Mouse (Mus musculus) intestine, embryonic 14.5 days (tissue): ENCODE measurements around the gene Hecw2. TPM values are rescaled to one million over a fixed set of nuclear protein-coding genes. Genes with fewer than 3 reads are reported as not detected.
A peak's percentile ranks its signal among the peaks of the same experiment; 100 is the strongest.

ENCODE experiments used
- ATAC-seq: fragments of 200-750 bp; cut with Nextera tagmentation; replicated peaks from 2 replicates; pipeline ENCODE4 v1.8.0; 2017; ENCODE audit warnings: low read depth, moderate number of reproducible peaks, moderate TSS enrichment, moderate library complexity; ENCODE audit not compliant: low FRiP score, low TSS enrichment
- DNase-seq: peaks from one replicate; pipeline ENCODE4 v3.0.0-alpha.2; 2018; ENCODE audit warnings: low spot score
- H3K27ac ChIP-seq: fragments of 300-500 bp; sonication (generic); 2 replicates; pipeline ENCODE4 v1.5.1; 2014; ENCODE audit warnings: low read depth, mild to moderate bottlenecking, control low read depth
- H3K27me3 ChIP-seq: fragments of 300-500 bp; sonication (generic); replicated peaks from 2 replicates; pipeline ENCODE4 v1.6.1; 2014; ENCODE audit warnings: low read length, control low read depth; ENCODE audit not compliant: control insufficient read depth, insufficient read depth
- H3K36me3 ChIP-seq: fragments of 300-500 bp; sonication (generic); 2 replicates; pipeline ENCODE4 v1.6.1; 2014; ENCODE audit warnings: low read length, control low read depth; ENCODE audit not compliant: control insufficient read depth, insufficient read depth
- H3K4me1 ChIP-seq: fragments of 300-500 bp; sonication (generic); replicated peaks from 2 replicates; pipeline ENCODE4 v1.6.1; 2014; ENCODE audit warnings: low read length, control low read depth, mixed read lengths; ENCODE audit not compliant: control insufficient read depth, insufficient read depth
- H3K4me2 ChIP-seq: fragments of 300-500 bp; sonication (generic); 2 replicates; pipeline ENCODE4 v1.6.1; 2014; ENCODE audit warnings: low read length
- H3K4me3 ChIP-seq: fragments of 300-500 bp; sonication (generic); 2 replicates; pipeline ENCODE4 v1.5.1; 2014; ENCODE audit warnings: low read depth, low read length, control low read depth, mixed read lengths
- H3K9ac ChIP-seq: fragments of 300-500 bp; sonication (generic); 2 replicates; pipeline ENCODE4 v1.6.1; 2014; ENCODE audit warnings: mild to moderate bottlenecking, low read length
- H3K9me3 ChIP-seq: fragments of 300-500 bp; sonication (generic); 2 replicates; pipeline ENCODE4 v1.6.1; 2016; ENCODE audit warnings: low read length, control low read depth; ENCODE audit not compliant: control insufficient read depth
- whole genome bisulfite sequencing: fragments of 180-500 bp; shearing (Covaris S2); extraction: QIAGEN DNeasy Blood & Tissue Kit; methylation state at CpG from one replicate; pipeline ENCODE4 v1.1.7; 2014; 5-methylcytosine and 5-hydroxymethylcytosine counted together
- polyA plus RNA-seq: library from polyadenylated mRNA; unstranded; fragments of >200 nt; fragmentation: Nextera tagmentation; extraction: Ambion mirVana; gene quantifications from 2 replicates; pipeline ENCODE4 v1.2.1, GENCODE M21; 2014

Gene Hecw2
- polyA plus RNA-seq, 1 experiment from 2014 or later, result 1.6 TPM

DNA sequence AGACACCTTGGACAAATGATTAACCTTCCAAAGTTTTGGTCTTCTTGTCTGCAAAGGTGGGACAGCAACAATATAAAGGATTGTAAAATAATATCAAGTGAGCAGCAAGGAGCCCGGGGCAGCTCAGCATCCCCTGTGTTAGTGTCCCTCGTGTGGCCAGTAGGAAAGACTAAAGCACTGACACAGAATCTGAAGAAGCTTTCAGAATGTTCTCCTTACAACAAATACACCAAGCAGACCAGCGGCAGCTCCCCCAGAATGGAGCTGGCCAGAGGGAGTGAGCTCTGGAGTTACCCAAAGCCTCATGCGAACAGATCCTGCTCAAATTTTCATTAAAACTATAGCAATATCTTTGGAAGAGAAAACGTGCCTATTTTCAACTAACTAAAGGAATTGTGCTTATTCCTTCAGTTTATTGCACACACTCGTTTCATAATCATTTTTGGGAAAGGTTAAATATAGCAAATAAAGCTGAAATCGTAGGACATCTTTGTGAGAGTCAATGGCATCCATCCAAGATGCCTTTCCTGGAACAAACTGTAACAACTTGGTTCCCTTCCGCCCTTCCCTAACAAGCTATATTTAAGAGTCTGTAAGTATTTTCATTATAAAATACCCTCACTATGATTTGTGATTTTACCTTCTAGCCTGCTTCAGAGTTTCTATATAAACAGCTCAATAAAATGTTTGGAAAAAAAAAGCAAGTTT, 208.6 kb downstream of the Hecw2 start:
- ATAC-seq (no peak), DNase-seq (no peak)
- Histone ChIP-seq H3K4me1 (no peaks in the 10 kb centered on the region), H3K27me3 (no peaks in the 10 kb centered on the region), H3K27ac (no peak overlapping the region), H3K9me3 (no peaks in the 10 kb centered on the region), H3K36me3 (no peaks in the 10 kb centered on the region), H3K4me3 (no peak overlapping the region), H3K9ac (no peak overlapping the region), H3K4me2 (no peak overlapping the region)
- 57% methylated on average over 8 of the region's 8 CpGs for WGBS

DNA sequence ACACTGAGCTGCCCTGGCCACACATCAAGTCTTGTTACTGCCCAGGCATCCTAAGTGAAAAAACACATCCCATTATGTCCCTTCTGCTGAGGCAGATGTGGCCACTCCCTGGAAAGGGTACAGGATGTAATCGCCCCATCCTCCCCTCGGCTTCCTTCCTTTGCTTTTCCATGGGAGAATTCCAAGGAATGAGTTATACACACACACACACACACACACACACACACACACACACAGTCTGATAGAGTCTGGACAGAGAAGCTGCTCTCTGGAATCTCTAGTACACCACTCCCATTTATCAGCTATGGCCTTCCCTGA, 216.5 kb downstream of the Hecw2 start:
- no peaks in the 10 kb centered on the region for H3K27me3 ChIP-seq
- no peaks in the 10 kb centered on the region for H3K9me3 ChIP-seq
- 0 out of 2 replicates have a peak overlapping the region, but pooled peaks have one; percentile 13 for H3K4me2 ChIP-seq
- ATAC-seq, result no peak
- no peak for DNase-seq
- H3K4me3 ChIP-seq, result no peak overlapping the region
- H3K27ac ChIP-seq, result peak overlapping the region; percentile 59; the same call in 1 of the 2 replicates
- no peaks in the 10 kb centered on the region for H3K4me1 ChIP-seq
- 55% methylated on average over 2 of the region's 2 CpGs for WGBS
- H3K36me3 ChIP-seq, result no peaks in the 10 kb centered on the region
- no peak overlapping the region for H3K9ac ChIP-seq

DNA sequence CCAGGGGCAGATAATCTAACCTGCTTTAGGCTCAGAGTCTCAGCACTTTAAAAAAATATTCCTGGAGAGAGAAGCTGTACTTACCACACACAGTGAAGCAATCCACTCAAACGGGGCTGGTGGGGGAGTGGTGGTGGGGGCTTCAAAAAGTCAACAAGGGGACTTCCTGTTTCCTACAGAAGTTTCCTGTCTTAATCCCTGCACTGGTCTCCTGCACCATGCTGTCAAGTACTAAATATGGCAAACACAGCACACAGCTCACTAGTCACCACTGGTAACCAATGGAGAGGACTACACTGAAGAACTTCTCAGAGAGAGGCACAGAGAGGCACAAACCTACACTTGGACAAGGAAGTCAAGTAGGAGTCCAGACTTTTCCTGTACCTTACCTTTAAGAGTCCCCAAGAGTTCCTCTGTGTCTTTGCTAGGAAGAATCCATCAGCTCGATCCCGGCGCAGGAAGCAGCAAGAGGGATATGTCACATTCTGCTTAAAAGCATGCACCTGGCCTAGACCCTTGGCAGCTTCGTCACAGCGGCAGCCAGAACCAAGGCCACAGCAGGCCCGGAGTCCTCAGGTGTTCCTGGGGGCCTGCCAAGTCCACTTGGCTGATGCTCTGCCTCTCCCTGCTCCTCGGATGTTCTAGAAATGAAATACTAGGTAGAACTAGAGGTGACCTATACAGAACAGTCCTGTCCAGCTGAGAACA, 217.0 kb downstream of the Hecw2 start:
- 59% methylated on average over 8 of the region's 8 CpGs for WGBS
- H3K27me3 ChIP-seq, result no peaks in the 10 kb centered on the region
- 0 out of 2 replicates have a peak overlapping the region, but pooled peaks have one; percentile 13 for H3K4me2 ChIP-seq
- peak overlapping the region; percentile 59; the same call in 1 of the 2 replicates for H3K27ac ChIP-seq
- no peaks in the 10 kb centered on the region for H3K9me3 ChIP-seq
- no peak overlapping the region for H3K9ac ChIP-seq
- no peaks in the 10 kb centered on the region for H3K36me3 ChIP-seq
- DNase-seq (no peak), ATAC-seq (no peak)
- H3K4me1 ChIP-seq, result no peaks in the 10 kb centered on the region
- H3K4me3 ChIP-seq, result 0 out of 2 replicates have a peak overlapping the region, but pooled peaks have one; percentile 2

DNA sequence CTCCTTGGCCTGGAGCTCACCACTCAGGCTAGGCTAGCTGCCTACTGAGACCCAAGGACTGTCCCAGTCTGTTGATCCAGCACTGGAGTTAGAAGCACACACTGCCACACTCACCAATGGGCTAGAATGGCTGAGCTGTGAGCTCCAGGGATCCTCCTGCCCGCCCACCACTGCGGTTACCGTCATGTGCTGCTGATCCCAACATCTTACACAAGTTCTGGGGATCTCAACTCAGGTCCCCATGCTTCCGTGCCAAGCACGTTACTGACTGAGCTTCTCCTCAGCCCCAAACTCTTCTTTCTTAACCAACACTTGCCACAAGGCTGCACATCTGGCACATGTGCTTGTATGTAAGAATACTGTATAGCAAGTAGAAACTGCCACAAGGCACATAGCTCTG, 218.2 kb downstream of the Hecw2 start:
- 90% methylated on average over 5 of the region's 5 CpGs for WGBS
- no peak overlapping the region for H3K27ac ChIP-seq
- H3K36me3 ChIP-seq, result no peaks in the 10 kb centered on the region
- no peak overlapping the region for H3K4me2 ChIP-seq
- H3K4me1 ChIP-seq, result no peaks in the 10 kb centered on the region
- no peaks in the 10 kb centered on the region for H3K27me3 ChIP-seq
- H3K9ac ChIP-seq, result no peak overlapping the region
- DNase-seq, result no peak
- H3K9me3 ChIP-seq, result no peaks in the 10 kb centered on the region
- H3K4me3 ChIP-seq, result no peak overlapping the region
- ATAC-seq, result no peak

DNA sequence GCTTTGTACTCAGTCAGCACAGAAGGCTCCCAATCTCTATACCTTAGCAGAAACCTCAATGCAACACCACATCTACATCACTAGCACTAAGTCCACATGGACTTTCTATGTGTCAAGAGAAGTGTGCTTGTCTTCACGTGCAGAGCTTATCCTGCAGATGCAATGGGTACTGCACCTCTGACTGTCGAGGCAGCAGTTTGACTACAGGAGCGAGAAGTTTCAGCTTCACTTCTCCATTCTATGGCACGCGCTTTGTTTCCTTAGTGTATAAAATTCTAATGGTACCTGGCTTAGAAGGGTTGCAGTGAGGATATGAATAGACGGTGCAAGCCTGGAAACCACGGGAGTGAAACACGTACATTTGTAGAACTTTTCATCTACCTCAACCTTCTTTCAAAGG, 218.9 kb downstream of the Hecw2 start:
- H3K4me1 ChIP-seq, result no peaks in the 10 kb centered on the region
- no peak overlapping the region for H3K9ac ChIP-seq
- H3K27ac ChIP-seq, result no peak overlapping the region
- WGBS, result 88% methylated on average over 8 of the region's 8 CpGs
- H3K9me3 ChIP-seq, result no peaks in the 10 kb centered on the region
- no peaks in the 10 kb centered on the region for H3K36me3 ChIP-seq
- no peak overlapping the region for H3K4me3 ChIP-seq
- DNase-seq (no peak), ATAC-seq (no peak)
- H3K27me3 ChIP-seq, result no peaks in the 10 kb centered on the region
- H3K4me2 ChIP-seq, result no peak overlapping the region

DNA sequence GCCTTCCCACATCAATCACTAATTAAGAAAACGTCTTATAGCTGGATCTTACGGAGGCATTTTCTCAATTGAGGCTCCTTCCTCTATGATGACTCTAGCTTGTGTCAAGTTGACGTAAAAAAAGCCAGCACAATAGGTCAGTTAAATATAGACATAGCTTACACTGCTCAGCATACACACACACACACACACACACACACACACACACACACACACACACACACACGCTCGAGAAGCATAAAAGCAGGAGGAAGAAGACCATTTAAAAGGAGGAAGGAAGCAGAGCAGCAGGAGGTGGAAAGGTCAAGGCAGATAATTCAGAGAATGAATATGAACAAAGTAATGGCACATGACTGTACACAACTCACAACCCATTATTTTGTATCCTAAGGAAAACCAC, 220.0 kb downstream of the Hecw2 start:
- ATAC-seq (no peak), DNase-seq (no peak)
- H3K4me3 ChIP-seq, result no peak overlapping the region
- H3K4me1 ChIP-seq, result no peaks in the 10 kb centered on the region
- 65% methylated on average over 5 of the region's 5 CpGs for WGBS
- H3K27me3 ChIP-seq, result no peaks in the 10 kb centered on the region
- H3K27ac ChIP-seq, result no peak overlapping the region
- no peaks in the 10 kb centered on the region for H3K36me3 ChIP-seq
- no peak overlapping the region for H3K9ac ChIP-seq
- no peaks in the 10 kb centered on the region for H3K9me3 ChIP-seq
- no peak overlapping the region for H3K4me2 ChIP-seq

DNA sequence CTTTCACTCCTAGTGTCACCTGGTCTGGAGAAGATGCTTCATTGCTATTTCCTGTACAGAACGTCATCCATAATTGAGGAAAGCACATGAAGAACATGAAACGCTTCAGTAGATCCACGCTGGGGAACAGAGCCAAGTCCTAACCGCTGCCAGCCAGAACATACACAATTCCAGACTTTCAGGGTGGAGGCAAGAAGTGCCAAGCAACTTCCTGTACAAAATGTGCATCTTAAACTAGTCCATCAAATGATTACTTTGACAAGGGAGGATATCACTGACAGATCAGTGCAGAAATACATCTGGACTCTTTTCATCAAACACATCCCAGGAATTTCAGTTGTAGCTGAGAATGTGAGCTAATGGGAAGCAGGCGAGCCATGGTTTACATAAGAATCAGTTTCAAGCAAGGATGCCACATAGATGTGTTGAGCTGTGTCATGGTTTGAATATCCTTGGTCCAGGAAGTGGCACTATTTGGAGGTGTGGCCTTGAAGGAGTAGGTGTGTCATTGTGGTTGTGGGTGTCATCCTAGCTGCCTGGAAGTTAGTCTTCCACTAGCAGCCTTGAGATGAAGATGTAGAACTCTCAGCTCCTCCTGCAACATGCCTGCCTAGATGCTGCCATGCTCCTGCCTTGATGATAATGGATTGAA, 224.5 kb downstream of the Hecw2 start:
- 68% methylated on average over 5 of the region's 5 CpGs for WGBS
- Histone ChIP-seq H3K9me3 (no peaks in the 10 kb centered on the region), H3K4me2 (no peak overlapping the region), H3K36me3 (no peaks in the 10 kb centered on the region), H3K9ac (no peak overlapping the region), H3K4me3 (no peak overlapping the region), H3K27ac (no peak overlapping the region), H3K4me1 (no peaks in the 10 kb centered on the region), H3K27me3 (no peaks in the 10 kb centered on the region)
- ATAC-seq (no peak), DNase-seq (no peak)

DNA sequence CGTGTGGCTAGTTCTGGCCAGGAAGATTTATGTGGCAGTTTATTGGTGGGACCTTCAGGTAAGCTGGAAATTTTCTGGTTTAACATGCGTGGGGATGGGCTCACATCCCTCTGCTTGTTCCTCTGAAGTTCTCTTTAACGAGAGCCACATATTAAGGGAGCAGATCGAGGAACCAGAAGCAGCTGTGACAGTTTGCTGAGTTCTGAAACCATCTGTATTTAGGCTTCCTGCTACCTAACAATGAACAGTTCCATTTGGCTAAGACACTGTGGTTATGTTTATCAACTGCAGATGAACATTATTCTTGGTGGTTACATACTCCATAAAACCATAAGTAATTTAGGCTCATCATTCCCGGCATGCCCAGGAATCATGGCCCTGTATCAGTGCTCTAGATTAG, 242.6 kb downstream of the Hecw2 start:
- no peaks in the 10 kb centered on the region for H3K9me3 ChIP-seq
- H3K27ac ChIP-seq, result no peak overlapping the region
- H3K4me2 ChIP-seq, result no peak overlapping the region
- H3K36me3 ChIP-seq, result no peaks in the 10 kb centered on the region
- H3K27me3 ChIP-seq, result no peaks in the 10 kb centered on the region
- H3K4me3 ChIP-seq, result no peak overlapping the region
- ATAC-seq (no peak), DNase-seq (no peak)
- 57% methylated on average over 5 of the region's 5 CpGs for WGBS
- H3K9ac ChIP-seq, result no peak overlapping the region
- H3K4me1 ChIP-seq, result no peaks in the 10 kb centered on the region
